ENCODE assay signal across 18 mouse cellular contexts in genomic region chr14:20658902-20659301, GRCm38 (mm10). TPM values are rescaled to one million over a fixed set of nuclear protein-coding genes. Genes with fewer than 3 reads are reported as not detected.
"Had no signal": no experiment of that assay in that cellular context is flagged by ENCODE, and none has a peak within 500 bp of the region (broad histone marks: within the 10 kb centered on the region; RNA-seq: fewer than 3 reads in every experiment).

No protein-coding gene starts in this region.

- H3K9me3 ChIP-seq: lung, embryonic 15.5 days; megakaryocyte, embryonic 14.5 days; midbrain, embryonic 13.5 days; midbrain, embryonic 15.5 days; neural tube, embryonic 13.5 days; neural tube, embryonic 15.5 days had no signal

- H3K27me3 ChIP-seq: neural tube, embryonic 15.5 days had no signal

- H3K36me3 ChIP-seq: lung, embryonic 15.5 days; midbrain, embryonic 13.5 days; midbrain, embryonic 15.5 days; neural tube, embryonic 13.5 days; neural tube, embryonic 15.5 days had no signal

- H3K4me2 ChIP-seq: lung, embryonic 15.5 days; midbrain, embryonic 11.5 days; midbrain, embryonic 13.5 days; midbrain, embryonic 15.5 days; neural tube, embryonic 13.5 days; neural tube, embryonic 15.5 days had no signal

- H3K27ac ChIP-seq: lung, embryonic 15.5 days; macrophage; midbrain, embryonic 13.5 days; midbrain, embryonic 15.5 days; neural tube, embryonic 13.5 days; neural tube, embryonic 15.5 days had no signal

- ATAC-seq: lung, postnatal 0 days; midbrain, embryonic 13.5 days; midbrain, embryonic 15.5 days had no signal

- H3K4me3 ChIP-seq: lung, embryonic 15.5 days; megakaryocyte, embryonic 14.5 days; midbrain, embryonic 13.5 days; midbrain, embryonic 15.5 days; neural tube, embryonic 13.5 days; neural tube, embryonic 15.5 days had no signal

- H3K9ac ChIP-seq: lung, embryonic 15.5 days; midbrain, embryonic 13.5 days; midbrain, embryonic 15.5 days; neural tube, embryonic 13.5 days; neural tube, embryonic 15.5 days had no signal

- DNase-seq: right cerebral cortex, postnatal 25 days; right cerebral cortex, postnatal 4 days; spleen, adult 18-20 months; thymus, adult 18-20 months; thymus, postnatal 36 days had no signal

RNA-seq across cellular contexts. Expression of gene Myoz1, which starts 2.6 kb away (rescaled TPM):
- total RNA-seq: megakaryocyte progenitor cell, adult 5-6 weeks; midbrain, postnatal 0 days had no signal
- polyA plus RNA-seq: midbrain, embryonic 13.5 days; neural tube, embryonic 13.5 days; small intestine, adult 2 months had no signal

RNA-seq across cellular contexts. Expression of gene Synpo2l, which starts 9.3 kb away (rescaled TPM):
- total RNA-seq: monocyte, adult 5-6 weeks had no signal
- polyA plus RNA-seq: macrophage had no signal
